Mouse (Mus musculus) liver, embryonic 16.5 days (tissue): ENCODE measurements around the gene Hs3st2. TPM values are rescaled to one million over a fixed set of nuclear protein-coding genes. Genes with fewer than 3 reads are reported as not detected.

ENCODE experiments used
- ATAC-seq: fragments of 200-750 bp; cut with Nextera tagmentation; 2 replicates; pipeline ENCODE4 v1.8.0; 2017; ENCODE audit warnings: low read depth, mild to moderate bottlenecking, moderate number of reproducible peaks, moderate library complexity
- H3K27ac ChIP-seq: fragments of 300-500 bp; sonication (generic); 2 replicates; pipeline ENCODE4 v1.5.1; 2014; ENCODE audit warnings: mild to moderate bottlenecking, low read length
- H3K27me3 ChIP-seq: fragments of 300-500 bp; sonication (generic); 2 replicates; pipeline ENCODE4 v1.6.1; 2014; ENCODE audit warnings: low read depth, low read length, mixed read lengths; ENCODE audit not compliant: control insufficient read depth, insufficient read depth
- H3K36me3 ChIP-seq: fragments of 300-500 bp; sonication (generic); 2 replicates; pipeline ENCODE4 v1.6.1; 2014; ENCODE audit warnings: mild to moderate bottlenecking; ENCODE audit not compliant: control insufficient read depth, insufficient read depth
- H3K4me1 ChIP-seq: fragments of 300-500 bp; sonication (generic); 2 replicates; pipeline ENCODE4 v1.6.1; 2014; ENCODE audit warnings: low read depth, low read length, mixed read lengths; ENCODE audit not compliant: control insufficient read depth
- H3K4me2 ChIP-seq: fragments of 300-500 bp; sonication (generic); 2 replicates; pipeline ENCODE4 v1.6.1; 2014; ENCODE audit warnings: low read depth, low read length, mixed read lengths
- H3K4me3 ChIP-seq: fragments of 300-500 bp; sonication (generic); 2 replicates; pipeline ENCODE4 v1.5.1; 2014; ENCODE audit warnings: low read depth, mild to moderate bottlenecking, low read length
- H3K9ac ChIP-seq: fragments of 300-500 bp; sonication (generic); 2 replicates; pipeline ENCODE4 v1.6.1; 2014; ENCODE audit warnings: low read depth, low read length
- H3K9me3 ChIP-seq: fragments of 300-500 bp; sonication (generic); replicated peaks from 2 replicates; pipeline ENCODE4 v1.6.1; 2016; ENCODE audit warnings: low read length; ENCODE audit not compliant: control insufficient read depth
- WGBS: fragments of 180-500 bp; shearing (Covaris S2); extraction: QIAGEN DNeasy Blood & Tissue Kit; methylation state at CpG from one replicate; pipeline ENCODE4 v1.1.7; 2014; ENCODE audit not compliant: insufficient replicate concordance; 5-methylcytosine and 5-hydroxymethylcytosine counted together
- polyA plus RNA-seq: library from polyadenylated mRNA; unstranded; fragments of >200 nt; fragmentation: Nextera tagmentation; extraction: Ambion mirVana; gene quantifications from 2 replicates; pipeline ENCODE4 v1.2.1, GENCODE M21; 2015

The Hs3st2 gene
- polyA plus RNA-seq, 1 experiment from 2014 or later: 0.04 TPM

DNA sequence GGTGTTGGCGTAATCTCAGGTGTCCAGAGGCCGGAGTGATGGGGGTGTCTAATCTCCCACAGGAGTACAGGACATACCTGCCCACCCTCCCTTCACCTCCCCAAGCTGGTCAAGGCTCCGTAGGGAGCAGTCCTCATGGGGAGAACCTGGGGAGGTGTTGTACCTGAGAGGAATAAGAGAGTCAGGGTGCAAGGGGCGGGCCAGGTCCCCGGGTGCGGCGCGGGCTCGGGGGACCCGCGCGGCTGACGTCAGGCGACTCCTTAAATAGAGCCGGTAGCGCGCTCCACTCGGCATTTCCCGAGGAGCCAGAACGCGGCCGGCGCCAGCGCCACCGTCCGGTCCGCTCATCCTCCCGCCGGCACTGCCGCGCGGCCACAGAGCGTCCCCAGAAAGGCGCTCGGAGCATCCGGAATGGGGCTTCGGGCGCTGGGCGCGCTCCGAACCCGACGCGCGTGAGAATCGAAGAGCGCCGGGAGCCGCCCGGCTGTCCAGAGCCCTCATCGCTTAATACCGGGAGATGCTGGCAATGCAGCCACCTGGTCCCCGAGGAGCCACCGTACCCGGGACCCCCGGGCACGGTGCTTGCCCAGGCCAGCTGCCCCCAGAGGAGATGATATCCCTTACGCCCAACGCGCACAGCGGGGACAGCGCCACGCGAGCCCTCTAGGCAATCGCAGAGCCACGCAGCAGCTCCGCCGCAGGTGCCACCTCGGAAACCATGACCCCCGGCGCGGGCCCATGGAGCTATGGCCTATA lies 503 bp downstream of the Hs3st2 start:
- Histone ChIP-seq H3K9ac (no peak overlapping the region), H3K4me1 (no peaks in the 10 kb centered on the region), H3K4me2 (no peak overlapping the region), H3K4me3 (no peak overlapping the region), H3K36me3 (no peaks in the 10 kb centered on the region), H3K27me3 (peaks cover 27% of the 10 kb centered on the region), H3K9me3 (no peaks in the 10 kb centered on the region), H3K27ac (no peak overlapping the region)
- ATAC-seq: no peak
- 3% methylated on average over 71 of the region's 72 CpGs for WGBS

DNA sequence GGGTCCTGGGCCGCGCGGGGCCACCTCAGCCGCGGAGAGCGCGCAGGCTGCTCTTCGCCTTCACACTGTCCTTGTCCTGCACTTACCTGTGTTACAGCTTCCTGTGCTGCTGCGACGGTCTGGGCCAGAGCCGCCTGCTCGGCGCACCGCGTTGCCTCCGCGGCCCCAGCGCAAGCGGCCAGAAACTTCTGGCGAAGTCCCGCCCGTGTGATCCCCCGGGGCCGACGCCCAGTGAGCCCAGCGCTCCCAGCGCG lies 1.0 kb downstream of the Hs3st2 start:
- WGBS: 5% methylated on average over 28 of the region's 28 CpGs
- no peak overlapping the region for H3K4me3 ChIP-seq
- peaks cover 27% of the 10 kb centered on the region for H3K27me3 ChIP-seq
- no peaks in the 10 kb centered on the region for H3K9me3 ChIP-seq
- no peak overlapping the region for H3K27ac ChIP-seq
- no peaks in the 10 kb centered on the region for H3K4me1 ChIP-seq
- H3K36me3 ChIP-seq: no peaks in the 10 kb centered on the region
- no peak for ATAC-seq
- no peak overlapping the region for H3K9ac ChIP-seq
- no peak overlapping the region for H3K4me2 ChIP-seq

DNA sequence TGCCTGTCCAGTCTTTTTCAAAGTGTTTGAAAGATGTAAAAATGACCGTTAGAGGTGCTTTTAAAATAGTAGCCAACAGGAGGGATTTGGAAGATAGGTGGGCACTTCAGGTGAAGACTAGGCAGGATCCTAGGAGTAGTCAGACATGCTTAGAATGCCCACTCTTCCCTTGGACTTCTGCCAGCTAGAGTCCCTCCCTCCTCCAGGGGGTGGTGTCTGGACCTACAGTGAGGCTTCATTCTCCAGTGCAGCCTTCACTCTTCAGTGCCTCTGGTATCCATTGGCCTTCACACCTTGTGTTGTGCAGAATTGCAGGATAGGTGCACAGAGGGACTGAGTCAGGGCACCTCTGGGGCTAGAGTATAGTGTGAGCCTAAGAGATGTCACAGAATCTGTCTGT lies 2.2 kb downstream of the Hs3st2 start:
- peaks cover 27% of the 10 kb centered on the region for H3K27me3 ChIP-seq

DNA sequence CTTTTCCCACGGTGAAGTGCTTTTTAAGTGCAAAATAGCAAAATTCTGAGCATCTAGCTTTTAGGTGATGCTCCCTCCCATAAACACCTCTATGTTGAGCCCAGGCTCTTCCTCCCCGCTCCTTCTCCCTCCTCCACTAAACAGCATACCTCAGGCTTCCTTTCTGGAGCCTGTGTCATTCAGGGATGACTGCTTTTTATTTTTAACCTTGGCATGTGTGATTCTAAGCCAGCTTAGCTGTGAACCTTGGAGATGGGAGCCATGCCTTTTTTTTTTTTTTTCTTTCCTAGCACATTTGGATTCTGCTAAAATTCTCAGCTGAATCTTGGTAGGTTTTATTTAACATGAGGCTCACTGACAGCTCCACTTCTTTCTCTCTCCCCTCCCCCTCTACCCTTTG lies 3.2 kb downstream of the Hs3st2 start:
- peaks cover 27% of the 10 kb centered on the region for H3K27me3 ChIP-seq
- 58% methylated on average over 2 of the region's 2 CpGs for WGBS
- H3K9ac ChIP-seq: no peak overlapping the region
- no peak for ATAC-seq
- no peak overlapping the region for H3K27ac ChIP-seq
- no peak overlapping the region for H3K4me2 ChIP-seq
- H3K9me3 ChIP-seq: no peaks in the 10 kb centered on the region
- no peaks in the 10 kb centered on the region for H3K36me3 ChIP-seq
- H3K4me3 ChIP-seq: no peak overlapping the region
- no peaks in the 10 kb centered on the region for H3K4me1 ChIP-seq

More for the DNA sequence above, 2.2 kb downstream of the Hs3st2 start:
- H3K4me2 ChIP-seq: no peak overlapping the region
- no peak overlapping the region for H3K4me3 ChIP-seq
- no peak overlapping the region for H3K9ac ChIP-seq
- WGBS: 61% methylated on average over 1 of the region's 1 CpGs
- no peak for ATAC-seq
- H3K27ac ChIP-seq: no peak overlapping the region
- H3K36me3 ChIP-seq: no peaks in the 10 kb centered on the region
- no peaks in the 10 kb centered on the region for H3K4me1 ChIP-seq
- no peaks in the 10 kb centered on the region for H3K9me3 ChIP-seq

DNA sequence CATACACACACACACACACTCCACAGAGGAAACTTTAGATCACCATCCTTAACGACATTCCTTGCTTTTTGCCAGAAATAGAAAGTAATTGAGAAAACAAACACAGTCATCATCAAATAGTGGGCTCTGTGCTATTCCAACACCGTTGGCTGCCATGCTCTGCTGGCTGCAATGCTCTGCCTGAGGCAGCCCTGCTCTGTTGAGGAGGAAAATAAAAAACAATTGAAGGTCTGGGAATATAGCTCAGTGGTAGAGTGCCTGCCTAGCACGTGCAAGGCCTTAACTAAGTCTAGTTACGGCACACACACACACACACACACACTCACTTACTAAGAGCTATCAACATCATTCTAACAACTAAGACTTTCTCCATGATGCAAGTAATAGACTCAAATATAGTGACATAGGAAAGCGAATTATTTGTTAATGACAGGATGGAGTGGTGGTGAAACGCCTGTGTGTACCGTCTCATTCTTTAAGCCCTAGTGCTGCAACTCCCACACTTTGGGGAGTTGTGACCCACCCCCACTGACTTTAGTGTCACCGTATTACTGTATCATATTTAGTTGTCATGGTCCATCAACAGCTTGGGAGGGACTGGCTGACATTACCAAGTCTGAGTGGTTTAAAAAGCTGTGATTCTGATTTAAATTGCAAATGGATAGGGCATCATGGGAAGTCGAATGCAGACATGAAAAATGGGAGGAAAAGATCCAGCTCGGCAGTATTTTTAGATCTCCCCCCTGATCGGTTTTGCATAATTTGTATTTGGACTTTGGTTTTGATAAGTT lies 19.3 kb downstream of the Hs3st2 start:
- no peak for ATAC-seq
- H3K36me3 ChIP-seq: no peaks in the 10 kb centered on the region
- H3K9me3 ChIP-seq: no peaks in the 10 kb centered on the region
- H3K27me3 ChIP-seq: no peaks in the 10 kb centered on the region
- 59% methylated on average over 11 of the region's 11 CpGs for WGBS
- H3K4me3 ChIP-seq: no peak overlapping the region
- H3K27ac ChIP-seq: no peak overlapping the region
- no peak overlapping the region for H3K9ac ChIP-seq
- no peak overlapping the region for H3K4me2 ChIP-seq
- H3K4me1 ChIP-seq: no peaks in the 10 kb centered on the region

DNA sequence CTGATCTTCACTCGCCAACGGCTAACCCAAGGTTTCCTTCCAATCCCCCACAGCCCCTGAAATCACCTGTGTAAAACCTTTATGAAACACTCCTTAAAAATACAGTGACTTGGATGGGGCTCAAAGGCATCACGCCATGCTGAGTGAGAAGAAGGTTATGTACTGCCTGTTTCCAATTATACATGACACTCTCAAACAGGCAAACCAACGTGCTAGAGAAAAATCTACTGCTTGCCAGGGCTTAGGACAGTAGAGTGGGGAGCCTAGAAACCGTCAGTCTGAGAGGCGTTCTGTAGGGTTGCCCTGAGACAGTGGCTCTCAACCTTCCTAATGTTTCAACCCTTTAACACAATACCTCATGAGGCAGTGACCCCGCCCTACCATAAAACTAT lies 19.8 kb downstream of the Hs3st2 start:
- no peak overlapping the region for H3K4me2 ChIP-seq
- WGBS: 64% methylated on average over 7 of the region's 7 CpGs
- no peak overlapping the region for H3K9ac ChIP-seq
- ATAC-seq: no peak
- H3K36me3 ChIP-seq: no peaks in the 10 kb centered on the region
- no peaks in the 10 kb centered on the region for H3K4me1 ChIP-seq
- H3K27ac ChIP-seq: no peak overlapping the region
- no peaks in the 10 kb centered on the region for H3K9me3 ChIP-seq
- no peak overlapping the region for H3K4me3 ChIP-seq
- no peaks in the 10 kb centered on the region for H3K27me3 ChIP-seq

DNA sequence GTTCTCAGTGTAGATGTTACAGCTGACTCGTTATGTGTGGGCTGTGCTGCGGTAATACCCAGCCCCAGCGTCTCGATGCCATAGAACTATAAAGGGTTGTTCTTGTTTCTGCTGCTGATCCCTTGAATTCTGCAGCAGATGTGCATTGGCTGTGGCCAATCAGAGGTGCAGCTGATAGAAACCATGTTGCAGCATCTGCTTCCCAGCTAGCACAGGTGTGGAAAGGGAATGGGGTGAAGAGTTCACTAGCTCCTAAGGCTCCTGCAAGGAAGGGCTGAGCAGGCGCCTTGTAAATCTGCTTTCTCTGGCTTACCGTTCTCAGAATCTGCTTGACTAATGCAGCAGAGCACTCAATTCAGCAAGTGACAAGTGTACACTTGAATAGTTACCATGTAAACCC lies 45.2 kb downstream of the Hs3st2 start:
- H3K9ac ChIP-seq: no peak overlapping the region
- H3K4me3 ChIP-seq: no peak overlapping the region
- H3K9me3 ChIP-seq: no peaks in the 10 kb centered on the region
- ATAC-seq: no peak
- H3K4me1 ChIP-seq: no peaks in the 10 kb centered on the region
- 74% methylated on average over 6 of the region's 6 CpGs for WGBS
- no peak overlapping the region for H3K4me2 ChIP-seq
- H3K27ac ChIP-seq: no peak overlapping the region
- H3K27me3 ChIP-seq: no peaks in the 10 kb centered on the region
- no peaks in the 10 kb centered on the region for H3K36me3 ChIP-seq

DNA sequence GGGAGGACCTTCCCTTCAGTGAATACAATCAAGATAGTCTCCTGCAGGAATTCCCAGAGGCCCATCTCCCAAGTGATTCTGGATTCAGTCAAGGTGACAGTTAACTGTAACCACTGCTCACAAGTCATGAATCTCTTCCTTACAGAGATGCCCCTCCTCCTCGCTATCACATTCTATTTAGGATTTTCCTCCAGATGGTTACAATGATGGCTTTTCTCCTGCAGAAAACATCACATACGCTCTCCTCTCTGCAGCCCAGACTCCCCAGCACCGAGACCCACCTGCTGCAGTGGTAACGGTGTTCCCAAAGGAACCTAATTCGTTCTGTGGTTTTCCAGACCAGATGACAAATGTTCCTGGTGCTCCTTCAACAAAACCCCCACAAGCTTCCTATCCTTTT lies 49.5 kb downstream of the Hs3st2 start:
- no peak for ATAC-seq
- H3K9me3 ChIP-seq: no peaks in the 10 kb centered on the region
- no peak overlapping the region for H3K4me3 ChIP-seq
- no peaks in the 10 kb centered on the region for H3K36me3 ChIP-seq
- H3K27me3 ChIP-seq: no peaks in the 10 kb centered on the region
- no peak overlapping the region for H3K4me2 ChIP-seq
- no peaks in the 10 kb centered on the region for H3K4me1 ChIP-seq
- H3K9ac ChIP-seq: no peak overlapping the region
- WGBS: 47% methylated on average over 5 of the region's 5 CpGs
- H3K27ac ChIP-seq: no peak overlapping the region

DNA sequence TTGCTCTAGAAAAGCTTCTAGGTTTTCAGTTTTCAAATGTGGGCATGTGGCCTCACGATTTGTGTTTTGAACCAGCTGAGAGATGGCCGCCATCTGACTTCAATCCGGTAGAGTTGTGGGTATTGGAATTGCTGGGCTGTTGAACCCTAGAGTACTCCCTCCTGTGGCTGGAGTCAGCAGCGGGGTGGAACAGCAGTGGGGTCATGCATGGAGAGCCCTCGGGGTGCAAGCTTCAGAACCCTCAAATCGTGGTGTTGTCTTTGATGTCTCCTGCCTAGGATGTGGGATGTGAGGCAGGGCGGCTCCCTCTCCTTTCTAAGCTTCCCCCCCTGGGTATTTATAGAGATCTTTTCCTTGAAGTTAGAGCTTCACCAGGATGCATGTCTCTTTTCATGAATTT lies 52.7 kb downstream of the Hs3st2 start:
- Histone ChIP-seq H3K9me3 (no peaks in the 10 kb centered on the region), H3K27ac (no peak overlapping the region), H3K9ac (no peak overlapping the region), H3K4me3 (no peak overlapping the region), H3K36me3 (no peaks in the 10 kb centered on the region), H3K4me1 (no peaks in the 10 kb centered on the region), H3K4me2 (no peak overlapping the region), H3K27me3 (no peaks in the 10 kb centered on the region)
- 53% methylated on average over 7 of the region's 7 CpGs for WGBS
- ATAC-seq: no peak
